Mouse (Mus musculus) testis, adult 2 months (tissue): Measurements from ENCODE around the gene Myct1.

Source experiments
- CTCF ChIP-seq: fragments of 200-500 bp; IDR thresholded peaks from 2 replicates; pipeline ENCODE4 v1.5.1; 2012; ENCODE audit warnings: low read depth, mild to moderate bottlenecking, inconsistent platforms, low read length, moderate library complexity; ENCODE audit not compliant: control insufficient read depth, insufficient read depth, insufficient replicate concordance
- POLR2A ChIP-seq: fragments of 200-500 bp; IDR thresholded peaks from 2 replicates; pipeline ENCODE4 v1.6.1; 2012; ENCODE audit warnings: low read depth, mild to moderate bottlenecking, inconsistent platforms, low read length, moderate library complexity; ENCODE audit not compliant: control insufficient read depth

DNA sequence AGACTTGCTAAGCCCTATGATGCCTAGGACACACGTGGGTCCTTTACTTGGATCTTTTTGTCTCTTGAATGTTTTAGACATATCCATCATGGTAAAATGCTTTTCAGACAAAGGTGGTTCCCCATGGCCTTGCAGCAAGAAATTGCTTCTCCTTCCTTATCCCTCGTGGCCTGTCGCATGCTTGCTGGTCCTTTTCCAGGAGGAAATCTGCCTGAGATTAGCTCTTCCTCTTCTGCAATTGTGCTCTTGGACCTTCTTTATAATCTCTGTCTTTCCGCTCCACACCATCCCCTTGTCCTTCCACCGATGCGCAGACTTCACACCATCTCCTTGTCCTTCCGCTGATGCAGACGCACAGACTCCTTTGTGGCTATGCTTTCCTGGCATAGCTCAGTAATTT is 23.5 kb upstream of the Myct1 start:
- TF ChIP-seq CTCF: no peak
- TF ChIP-seq POLR2A: no peak
